Mouse (Mus musculus) myocyte (in vitro differentiated cells): Measurements from ENCODE around the gene Tlr3. TPM values are rescaled to one million over a fixed set of nuclear protein-coding genes. Genes with fewer than 3 reads are reported as not detected.
A peak's percentile ranks its signal among the peaks of the same experiment; 100 is the strongest.

Experiments
- H3K27me3 ChIP-seq: one replicate; pipeline ENCODE4 v1.6.1; 2011; ENCODE audit not compliant: control insufficient read depth, insufficient read depth, insufficient read length
- H3K36me3 ChIP-seq: one replicate; pipeline ENCODE4 v1.6.1; 2011; ENCODE audit not compliant: control insufficient read depth, insufficient read depth
- H3K4me2 ChIP-seq: one replicate; pipeline ENCODE4 v1.6.1; 2011; ENCODE audit warnings: low read depth, control low read depth
- H3K4me3 ChIP-seq: one replicate; pipeline ENCODE4 v1.5.1; 2011; ENCODE audit warnings: mild to moderate bottlenecking, control low read depth, moderate library complexity
- H3K79me2 ChIP-seq: one replicate; pipeline ENCODE4 v1.6.1; 2011; ENCODE audit not compliant: control insufficient read depth, insufficient read depth
- H3ac ChIP-seq: one replicate; pipeline ENCODE4 v1.6.1; 2011; ENCODE audit not compliant: control insufficient read depth, insufficient read length
- CEBPB ChIP-seq: IDR thresholded peaks from 2 replicates; pipeline ENCODE4 v1.6.1; 2011; ENCODE audit warnings: mild to moderate bottlenecking, moderate library complexity; ENCODE audit not compliant: poor library complexity, insufficient read depth, severe bottlenecking
- E2F4 ChIP-seq: IDR thresholded peaks from one replicate; pipeline ENCODE4 v1.6.1; 2011; ENCODE audit warnings: mild to moderate bottlenecking, control low read depth, moderate library complexity; ENCODE audit not compliant: insufficient read depth
- MAX ChIP-seq: IDR thresholded peaks from one replicate; pipeline ENCODE4 v1.6.1; 2011; ENCODE audit warnings: low read depth, mild to moderate bottlenecking, control low read depth
- MYOD1 ChIP-seq, 3 experiments: IDR thresholded peaks; one replicate each; pipeline ENCODE4 v1.6.1; 2011; ENCODE audit warnings: control low read depth in 2 of 3, low read depth in 2 of 3, mild to moderate bottlenecking in 2 of 3, moderate library complexity in 1 of 3; ENCODE audit not compliant: insufficient read length in 2 of 3, control insufficient read depth in 1 of 3
- MYOG ChIP-seq, 3 experiments: IDR thresholded peaks; one replicate each; pipeline ENCODE4 v1.6.1; 2011; ENCODE audit warnings: control low read depth in 2 of 3, low read depth in 2 of 3, mild to moderate bottlenecking in 2 of 3; ENCODE audit not compliant: insufficient read length in 2 of 3, control insufficient read depth in 1 of 3, insufficient read depth in 1 of 3
- POLR2A ChIP-seq: IDR thresholded peaks from one replicate; pipeline ENCODE4 v1.6.1; 2011; ENCODE audit warnings: low read depth, mild to moderate bottlenecking, control low read depth, moderate library complexity; ENCODE audit not compliant: insufficient read length
- POLR2AphosphoS2 ChIP-seq: IDR thresholded peaks from one replicate; pipeline ENCODE4 v1.6.1; 2011; ENCODE audit warnings: low read depth, control low read depth; ENCODE audit not compliant: insufficient read length
- REST ChIP-seq: IDR thresholded peaks from one replicate; pipeline ENCODE4 v1.6.1; 2011; ENCODE audit warnings: mild to moderate bottlenecking, control low read depth, moderate library complexity; ENCODE audit not compliant: insufficient read depth, insufficient read length
- SRF ChIP-seq: IDR thresholded peaks from one replicate; pipeline ENCODE4 v1.6.1; 2011; ENCODE audit warnings: low read depth; ENCODE audit not compliant: control insufficient read depth, insufficient read length
- TCF12 ChIP-seq: IDR thresholded peaks from one replicate; pipeline ENCODE4 v1.6.1; 2011; ENCODE audit warnings: mild to moderate bottlenecking, control low read depth; ENCODE audit not compliant: poor library complexity, insufficient read depth, severe bottlenecking
- TCF3 ChIP-seq: IDR thresholded peaks from one replicate; pipeline ENCODE4 v1.6.1; 2011; ENCODE audit warnings: low read depth, control low read depth; ENCODE audit not compliant: insufficient read length
- USF1 ChIP-seq: IDR thresholded peaks from one replicate; pipeline ENCODE4 v1.6.1; 2011; ENCODE audit warnings: low read depth, mild to moderate bottlenecking, control low read depth, moderate library complexity
- polyA plus RNA-seq: library from polyadenylated mRNA; unstranded; fragments of >200 nt; fragmentation: generic; extraction: Trizol; gene quantifications from one replicate; pipeline ENCODE4 v1.2.1, GENCODE M21; 2012; ENCODE audit warnings: missing spikeins

Gene Tlr3
- polyA plus RNA-seq, 1 experiment = 0.06 TPM

DNA sequence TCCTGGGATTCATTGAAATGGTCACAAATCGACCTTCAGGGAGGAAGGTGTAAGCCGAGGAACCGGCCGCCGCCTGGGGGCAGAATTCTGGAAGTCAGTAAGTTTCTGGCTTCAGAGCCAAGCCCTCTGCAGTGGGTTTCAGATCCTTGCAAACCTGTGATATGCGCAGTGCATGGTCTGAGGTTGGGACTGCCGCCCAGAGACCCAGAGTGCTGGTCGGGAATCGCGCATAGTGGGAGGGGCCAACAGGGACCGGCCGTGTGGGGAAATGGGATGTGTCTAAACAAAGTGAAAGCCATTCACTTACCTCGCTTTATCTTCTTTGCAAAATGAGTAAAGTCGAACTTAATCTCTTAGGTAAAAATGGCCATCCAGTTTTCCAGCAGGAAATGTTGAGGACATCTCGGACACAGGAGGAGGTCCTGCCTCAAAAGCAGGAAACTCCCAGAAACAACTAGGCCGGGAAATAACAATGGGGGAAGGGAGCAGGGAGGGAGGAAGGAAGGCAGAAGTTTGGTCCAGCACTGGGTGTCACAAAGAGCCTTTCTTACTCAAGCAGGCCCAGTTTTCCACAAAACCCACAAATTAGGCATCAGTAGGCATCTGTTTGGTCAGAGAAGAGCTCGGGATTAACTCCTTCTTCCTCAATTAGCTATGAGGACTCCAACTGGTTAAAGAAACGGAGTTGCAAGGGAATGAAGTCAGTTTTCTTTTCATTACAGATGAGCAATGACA is 567 bp downstream of the Tlr3 start:
- Histone ChIP-seq H3K27me3 (peaks cover 5% of the 10 kb centered on the region), H3K36me3 (no peaks in the 10 kb centered on the region), H3K4me3 (peak overlapping the region; percentile 29), H3K79me2 (no peaks in the 10 kb centered on the region), H3K4me2 (peak overlapping the region; percentile 88), H3ac (no peak overlapping the region)
- TF ChIP-seq MYOD1 (IDR thresholded peaks at IDR 0.05; ENCODE audit: control insufficient read depth in 1 of 3, insufficient read length in 2 of 3, low read depth in 2 of 3) (no peak), TCF3 (no peak), USF1 (no peak), SRF (no peak), TCF12 (no peak), MAX (no peak), REST (no peak), POLR2A (no peak), MYOG (IDR thresholded peaks at IDR 0.05; ENCODE audit: control insufficient read depth in 1 of 3, insufficient read depth in 1 of 3, insufficient read length in 2 of 3, low read depth in 2 of 3) (no peak), POLR2AphosphoS2 (no peak), E2F4 (no peak)

DNA sequence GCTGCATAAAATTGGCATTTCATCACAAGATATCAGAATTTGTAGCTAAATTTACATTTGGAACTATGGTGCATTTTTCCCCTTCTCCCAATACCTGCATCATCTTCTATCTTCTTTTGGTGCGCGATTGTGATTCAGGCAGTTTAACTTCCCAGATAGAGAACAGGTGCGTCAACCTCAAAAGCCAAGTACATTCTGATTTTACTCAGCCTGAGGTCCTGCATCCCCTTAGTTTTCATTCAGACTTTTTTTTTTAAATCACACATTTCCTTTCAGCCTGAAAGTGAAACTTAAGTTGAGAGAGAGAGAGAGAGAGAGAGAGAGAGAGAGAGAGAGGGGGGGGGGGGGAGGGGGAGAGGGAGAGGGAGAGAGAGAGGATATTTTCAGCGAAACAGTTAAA is 1.2 kb downstream of the Tlr3 start:
- no peak for TF ChIP-seq USF1
- TF ChIP-seq TCF12 = no peak
- no peak for TF ChIP-seq MYOG (IDR thresholded peaks at IDR 0.05; ENCODE audit: control insufficient read depth in 1 of 3, insufficient read depth in 1 of 3, insufficient read length in 2 of 3, low read depth in 2 of 3)
- TF ChIP-seq POLR2AphosphoS2 = no peak
- TF ChIP-seq MAX = no peak
- TF ChIP-seq SRF = no peak
- no peak for TF ChIP-seq CEBPB
- TF ChIP-seq POLR2A = no peak
- TF ChIP-seq TCF3 = no peak
- no peak for TF ChIP-seq REST
- TF ChIP-seq MYOD1 (IDR thresholded peaks at IDR 0.05; ENCODE audit: control insufficient read depth in 1 of 3, insufficient read length in 2 of 3, low read depth in 2 of 3) = no peak
- TF ChIP-seq E2F4 = no peak
- Histone ChIP-seq H3ac (no peak overlapping the region), H3K4me3 (peak overlapping the region; percentile 29), H3K79me2 (no peaks in the 10 kb centered on the region), H3K36me3 (no peaks in the 10 kb centered on the region), H3K4me2 (peak overlapping the region; percentile 88), H3K27me3 (peaks cover 4% of the 10 kb centered on the region)

DNA sequence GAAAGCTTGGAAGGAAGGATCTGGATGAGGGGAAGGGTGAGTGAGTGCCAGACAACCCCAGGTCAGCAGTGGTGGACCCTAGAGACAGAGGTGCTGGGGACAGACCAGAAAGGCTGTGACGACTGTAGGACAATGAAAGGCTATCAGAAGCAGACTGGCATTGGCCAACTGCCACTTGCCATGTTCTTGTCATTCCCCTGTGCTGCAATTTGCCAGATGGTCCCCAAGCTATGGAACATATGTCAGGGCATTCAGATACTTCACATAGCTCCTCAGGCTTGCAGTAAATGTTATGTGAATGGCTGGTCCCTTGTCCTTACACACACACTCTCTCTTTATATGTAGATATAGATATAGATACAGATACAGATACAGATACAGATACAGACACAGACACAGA is 27.6 kb downstream of the Tlr3 start:
- Histone ChIP-seq H3K36me3 (no peaks in the 10 kb centered on the region), H3ac (no peak overlapping the region), H3K27me3 (peaks cover 15% of the 10 kb centered on the region), H3K79me2 (no peaks in the 10 kb centered on the region), H3K4me2 (no peak overlapping the region), H3K4me3 (no peak overlapping the region)
- TF ChIP-seq POLR2AphosphoS2 = no peak
- TF ChIP-seq SRF = no peak
- TF ChIP-seq CEBPB = no peak
- TF ChIP-seq POLR2A = no peak
- no peak for TF ChIP-seq USF1
- TF ChIP-seq E2F4 = no peak
- TF ChIP-seq MYOD1 (IDR thresholded peaks at IDR 0.05; ENCODE audit: control insufficient read depth in 1 of 3, insufficient read length in 2 of 3, low read depth in 2 of 3) = no peak
- no peak for TF ChIP-seq REST
- no peak for TF ChIP-seq TCF3
- no peak for TF ChIP-seq MAX
- no peak for TF ChIP-seq MYOG (IDR thresholded peaks at IDR 0.05; ENCODE audit: control insufficient read depth in 1 of 3, insufficient read depth in 1 of 3, insufficient read length in 2 of 3, low read depth in 2 of 3)
- TF ChIP-seq TCF12 = no peak

DNA sequence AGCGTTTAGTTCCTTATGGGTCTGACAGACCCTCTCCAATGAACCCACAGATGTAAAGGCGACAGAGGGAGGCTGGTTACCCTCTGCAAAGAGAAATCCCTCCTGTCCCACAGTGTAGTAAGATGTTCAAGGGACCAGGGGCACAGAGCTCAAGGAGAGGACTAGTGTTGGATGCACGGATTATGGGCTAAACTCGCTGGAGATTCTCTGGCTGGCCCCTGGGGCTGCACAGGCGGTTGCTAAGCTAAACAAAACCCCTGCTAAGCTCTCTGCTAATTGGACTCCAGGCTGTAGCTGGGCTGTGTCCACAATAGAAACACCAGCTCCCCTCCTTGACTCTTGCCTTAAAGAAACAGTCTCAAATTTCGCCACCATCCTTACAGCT is 28.9 kb downstream of the Tlr3 start, which contains the start of gene Fam149a:
Gene Fam149a (minus strand): TSS at position 329 of the 385 bp plus-strand sequence.
- TF ChIP-seq SRF (no peak), USF1 (no peak), MAX (no peak), MYOD1 (IDR thresholded peaks at IDR 0.05; ENCODE audit: control insufficient read depth in 1 of 3, insufficient read length in 2 of 3, low read depth in 2 of 3) (no peak), CEBPB (no peak), E2F4 (no peak), MYOG (IDR thresholded peaks at IDR 0.05; ENCODE audit: control insufficient read depth in 1 of 3, insufficient read depth in 1 of 3, insufficient read length in 2 of 3, low read depth in 2 of 3) (no peak), TCF3 (no peak), POLR2AphosphoS2 (no peak), REST (no peak), TCF12 (no peak), POLR2A (no peak)
- H3K79me2 ChIP-seq = no peaks in the 10 kb centered on the region
- no peak within 1 kb of the TSS for H3ac ChIP-seq
- H3K4me3 ChIP-seq = no peak within 1 kb of the TSS
- no peak within 1 kb of the TSS for H3K4me2 ChIP-seq
- H3K27me3 ChIP-seq = peaks cover 15% of the 10 kb centered on the region
- no peaks in the 10 kb centered on the region for H3K36me3 ChIP-seq
